Mouse (Mus musculus): ENCODE results near the gene Myo10. TPM values are rescaled to one million over a fixed set of nuclear protein-coding genes. Genes with fewer than 3 reads are reported as not detected.
A peak's percentile ranks its signal among the peaks of the same experiment; 100 is the strongest.

Myo10 gene
- polyA plus RNA-seq, 1 experiment from 2014 or later, result 24.4 TPM

DNA sequence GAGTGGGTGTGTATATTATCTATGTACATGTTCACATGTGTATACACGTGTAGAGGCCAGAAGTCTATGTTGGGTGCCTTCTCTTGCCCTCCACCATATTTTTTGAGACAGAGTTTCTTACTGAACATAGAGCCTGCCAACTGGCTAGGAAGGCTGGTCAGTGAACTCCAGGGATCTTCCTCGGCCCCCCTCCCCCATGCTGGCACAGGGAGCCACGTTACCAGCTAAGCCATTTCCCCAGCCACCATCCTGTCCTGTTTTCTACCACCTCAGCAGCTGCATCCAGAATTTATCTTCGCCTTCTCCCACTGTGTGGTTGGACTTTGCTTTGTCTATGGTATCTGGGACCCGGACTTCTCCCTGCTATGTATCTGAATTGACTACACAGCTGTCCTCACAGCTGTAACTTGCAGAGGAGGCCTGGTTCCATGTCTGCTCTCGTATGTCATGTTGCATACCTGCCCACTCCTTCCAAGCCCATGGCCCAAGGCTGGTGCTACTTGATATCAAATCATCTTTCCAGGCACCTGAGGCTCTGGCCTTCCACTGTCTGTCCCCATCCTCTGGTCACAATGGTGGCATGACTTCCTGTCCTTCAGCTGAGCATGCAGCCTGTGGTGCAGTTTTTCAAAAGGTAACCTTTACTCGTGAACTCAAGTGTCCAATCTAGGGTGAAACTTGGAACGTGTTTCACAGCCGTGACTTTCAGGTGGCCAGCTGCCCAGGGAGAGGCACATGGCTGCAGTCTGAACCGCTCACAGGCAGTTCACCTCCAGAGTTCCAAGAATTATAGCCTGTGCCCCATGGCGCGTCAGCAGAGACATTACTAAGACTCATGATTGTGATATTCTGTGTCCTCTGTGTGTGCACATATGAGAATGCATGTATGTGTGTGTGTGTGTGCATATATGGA lies 18.8 kb downstream of the Myo10 start:
- no peak for ATAC-seq (ENCODE audit: low FRiP score)
- DNase-seq (ENCODE audit: low spot score), result no peak
- Histone ChIP-seq H3K9ac (no peak overlapping the region), H3K4me2 (replicated peaks) (no peak overlapping the region), H3K4me3 (replicated peaks; ENCODE audit: low read length) (no peak overlapping the region), H3K27ac (no peak overlapping the region), H3K4me1 (replicated peaks; ENCODE audit: control insufficient read depth, insufficient read depth, low read length) (no peaks in the 10 kb centered on the region; the same call in 1 of the 2 replicates), H3K27me3 (ENCODE audit: control insufficient read depth, insufficient read depth, low read length) (no peaks in the 10 kb centered on the region), H3K36me3 (replicated peaks; ENCODE audit: control insufficient read depth, insufficient read depth) (no peaks in the 10 kb centered on the region), H3K9me3 (ENCODE audit: control insufficient read depth, low read length) (no peaks in the 10 kb centered on the region)
- whole genome bisulfite sequencing, result 85% methylated on average over 12 of the region's 12 CpGs

DNA sequence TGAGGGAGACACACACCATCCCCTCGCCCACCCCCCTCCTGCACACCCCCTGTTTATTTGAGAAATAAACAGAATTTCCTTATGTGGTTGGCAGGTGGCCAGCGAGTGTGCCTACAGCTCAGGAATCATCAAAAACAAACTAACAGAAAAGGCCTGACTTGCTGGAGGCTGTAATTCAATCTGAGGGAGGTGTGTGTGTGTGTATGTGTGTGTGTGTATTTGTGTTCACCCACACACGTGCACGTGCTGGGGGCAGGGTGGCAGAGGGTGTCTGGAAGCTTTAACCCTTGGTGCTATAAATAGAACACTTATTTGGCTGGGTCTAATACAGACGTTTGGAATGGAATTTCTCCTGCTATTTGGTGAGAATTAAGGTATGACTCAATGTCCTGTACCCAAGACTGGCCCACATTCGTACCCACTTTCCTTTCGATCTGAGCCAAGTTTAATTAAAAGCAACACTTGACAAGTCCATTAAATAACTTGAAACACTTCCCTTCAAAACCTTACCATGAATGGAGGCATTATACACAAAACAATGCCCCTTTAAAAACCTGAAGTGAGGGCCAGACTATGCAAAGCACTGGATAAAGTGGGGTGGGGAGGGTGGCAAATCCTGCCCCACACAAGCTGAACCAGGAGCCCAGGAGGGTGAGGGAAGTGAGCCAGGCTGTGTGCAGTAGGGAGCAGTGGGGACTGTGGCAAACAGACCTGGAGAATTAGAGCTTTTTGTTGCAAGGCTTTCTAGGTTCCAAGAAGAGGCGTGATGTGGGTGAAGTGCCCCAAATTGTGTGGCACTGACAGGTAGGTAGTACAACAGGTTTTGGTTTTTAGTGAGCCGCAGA lies 20.1 kb downstream of the Myo10 start:
- Histone ChIP-seq H3K27me3 (ENCODE audit: control insufficient read depth, insufficient read depth, low read length) (no peaks in the 10 kb centered on the region), H3K4me1 (replicated peaks; ENCODE audit: control insufficient read depth, insufficient read depth, low read length) (no peaks in the 10 kb centered on the region; the same call in 1 of the 2 replicates), H3K27ac (no peak overlapping the region), H3K9me3 (ENCODE audit: control insufficient read depth, low read length) (no peaks in the 10 kb centered on the region), H3K9ac (no peak overlapping the region), H3K36me3 (replicated peaks; ENCODE audit: control insufficient read depth, insufficient read depth) (no peaks in the 10 kb centered on the region), H3K4me3 (replicated peaks; ENCODE audit: low read length) (no peak overlapping the region), H3K4me2 (replicated peaks) (no peak overlapping the region)
- ATAC-seq (ENCODE audit: low FRiP score) (peak; percentile 68; the same call in 1 of the 2 replicates), DNase-seq (ENCODE audit: low spot score) (no peak)
- 46% methylated on average over 9 of the region's 9 CpGs for WGBS

DNA sequence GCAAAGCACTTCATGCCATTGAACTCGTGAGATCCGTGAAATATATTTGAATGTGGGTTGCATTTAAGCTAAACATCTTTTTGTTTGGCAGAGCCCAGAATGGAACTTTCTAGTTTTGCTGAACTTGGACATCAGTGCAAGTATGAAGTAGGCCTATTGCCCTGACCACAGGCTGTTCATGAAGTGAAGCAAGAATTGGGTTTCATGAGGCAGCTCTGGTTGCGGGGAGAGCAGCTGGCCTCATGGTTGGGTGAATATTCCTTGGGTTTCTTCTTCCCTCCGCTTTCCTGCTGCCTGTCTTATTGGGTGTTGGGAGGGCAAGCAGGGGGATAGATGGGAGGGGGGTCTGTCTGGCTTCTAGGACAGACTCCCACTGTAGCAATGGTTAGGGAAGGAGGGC lies 23.5 kb downstream of the Myo10 start:
- ATAC-seq (ENCODE audit: low FRiP score), result no peak
- Histone ChIP-seq H3K27ac (no peak overlapping the region), H3K9ac (no peak overlapping the region), H3K27me3 (ENCODE audit: control insufficient read depth, insufficient read depth, low read length) (no peaks in the 10 kb centered on the region), H3K9me3 (ENCODE audit: control insufficient read depth, low read length) (no peaks in the 10 kb centered on the region), H3K4me1 (replicated peaks; ENCODE audit: control insufficient read depth, insufficient read depth, low read length) (no peaks in the 10 kb centered on the region; the same call in 1 of the 2 replicates), H3K4me2 (replicated peaks) (no peak overlapping the region), H3K4me3 (replicated peaks; ENCODE audit: low read length) (no peak overlapping the region), H3K36me3 (replicated peaks; ENCODE audit: control insufficient read depth, insufficient read depth) (no peaks in the 10 kb centered on the region)
- DNase-seq (ENCODE audit: low spot score), result no peak
- 95% methylated on average over 4 of the region's 4 CpGs for WGBS

DNA sequence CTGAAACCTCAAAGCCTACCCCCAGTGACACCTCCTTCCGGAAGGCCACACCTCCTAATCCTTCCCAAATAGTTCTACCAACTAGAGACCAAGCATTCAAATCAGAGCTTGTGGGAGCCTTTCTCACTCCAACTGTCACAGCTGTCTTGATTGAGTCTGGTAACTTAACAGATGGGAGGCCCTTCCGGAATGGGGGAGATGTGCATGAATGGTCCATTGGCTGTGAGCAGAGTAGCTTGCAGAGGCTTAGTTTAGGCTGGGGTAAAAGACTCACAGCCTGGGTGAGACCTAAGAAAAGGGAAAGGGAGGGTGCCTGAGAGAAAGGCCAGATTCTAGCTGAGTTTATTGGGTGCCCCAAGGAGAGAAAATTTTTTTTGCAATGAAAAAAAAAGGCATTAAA lies 26.0 kb downstream of the Myo10 start:
- H3K4me1 ChIP-seq (replicated peaks; ENCODE audit: control insufficient read depth, insufficient read depth, low read length), result no peaks in the 10 kb centered on the region
- H3K4me3 ChIP-seq (replicated peaks; ENCODE audit: low read length), result no peak overlapping the region
- H3K9ac ChIP-seq, result no peak overlapping the region
- H3K27me3 ChIP-seq (ENCODE audit: control insufficient read depth, insufficient read depth, low read length), result no peaks in the 10 kb centered on the region
- ATAC-seq (ENCODE audit: low FRiP score) (no peak), DNase-seq (ENCODE audit: low spot score) (no peak)
- H3K9me3 ChIP-seq (ENCODE audit: control insufficient read depth, low read length), result no peaks in the 10 kb centered on the region
- WGBS, result 77% methylated on average over 2 of the region's 2 CpGs
- no peak overlapping the region for H3K4me2 ChIP-seq (replicated peaks)
- no peak overlapping the region for H3K27ac ChIP-seq
- H3K36me3 ChIP-seq (replicated peaks; ENCODE audit: control insufficient read depth, insufficient read depth), result no peaks in the 10 kb centered on the region

DNA sequence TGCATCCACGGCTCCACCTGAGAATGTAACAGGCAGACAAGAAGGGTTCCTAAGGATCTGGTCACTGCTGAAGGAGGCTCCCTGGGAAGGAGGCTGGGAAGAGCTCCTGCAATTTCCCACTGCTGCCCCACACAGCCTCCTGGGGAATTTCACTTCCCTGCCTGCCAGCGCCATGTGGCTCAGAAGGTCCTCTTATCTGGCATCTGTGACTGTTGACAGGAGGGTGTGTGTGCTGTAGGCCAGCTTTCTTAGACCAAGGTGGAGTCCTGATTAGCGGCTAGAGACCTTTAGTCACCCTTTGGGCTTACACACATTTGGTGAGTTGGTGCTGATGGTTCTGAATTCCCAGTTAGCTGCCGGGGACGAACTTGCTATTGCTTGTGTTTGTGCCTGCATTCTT lies 28.0 kb downstream of the Myo10 start:
- DNase-seq (ENCODE audit: low spot score), result no peak
- H3K4me2 ChIP-seq (replicated peaks), result no peak overlapping the region

DNA sequence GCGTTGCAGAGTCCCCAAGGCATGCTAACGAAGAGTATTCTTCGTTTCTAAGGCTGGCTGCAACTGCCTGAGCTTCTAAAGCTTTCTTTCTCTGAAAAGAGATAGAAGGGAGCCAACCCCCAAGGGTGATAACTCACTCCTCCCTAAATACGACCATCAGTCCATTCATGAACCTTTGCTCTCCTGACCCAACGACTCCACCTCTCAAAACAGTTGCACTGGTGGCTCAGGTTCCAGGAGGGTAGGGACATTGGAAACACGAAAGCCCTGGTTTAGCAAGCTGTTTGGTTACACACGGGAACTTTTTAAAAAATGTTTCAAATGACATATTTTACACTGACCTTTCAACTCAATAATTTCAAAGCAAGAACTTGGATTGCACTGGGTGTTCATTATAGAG lies 29.5 kb downstream of the Myo10 start:
- H3K36me3 ChIP-seq (replicated peaks; ENCODE audit: control insufficient read depth, insufficient read depth), result no peaks in the 10 kb centered on the region
- WGBS, result 59% methylated on average over 7 of the region's 7 CpGs
- no peaks in the 10 kb centered on the region for H3K4me1 ChIP-seq (replicated peaks; ENCODE audit: control insufficient read depth, insufficient read depth, low read length)
- H3K27me3 ChIP-seq (ENCODE audit: control insufficient read depth, insufficient read depth, low read length), result no peaks in the 10 kb centered on the region
- no peaks in the 10 kb centered on the region for H3K9me3 ChIP-seq (ENCODE audit: control insufficient read depth, low read length)
- no peak overlapping the region for H3K4me3 ChIP-seq (replicated peaks; ENCODE audit: low read length)
- ATAC-seq (ENCODE audit: low FRiP score) (no peak), DNase-seq (ENCODE audit: low spot score) (no peak)
- H3K9ac ChIP-seq, result no peak overlapping the region
- no peak overlapping the region for H3K27ac ChIP-seq
- no peak overlapping the region for H3K4me2 ChIP-seq (replicated peaks)

More for the DNA sequence above, 28.0 kb downstream of the Myo10 start:
- no peak for ATAC-seq (ENCODE audit: low FRiP score)
- H3K27me3 ChIP-seq (ENCODE audit: control insufficient read depth, insufficient read depth, low read length), result no peaks in the 10 kb centered on the region
- no peak overlapping the region for H3K9ac ChIP-seq
- H3K9me3 ChIP-seq (ENCODE audit: control insufficient read depth, low read length), result no peaks in the 10 kb centered on the region
- H3K36me3 ChIP-seq (replicated peaks; ENCODE audit: control insufficient read depth, insufficient read depth), result no peaks in the 10 kb centered on the region
- H3K27ac ChIP-seq, result no peak overlapping the region
- H3K4me1 ChIP-seq (replicated peaks; ENCODE audit: control insufficient read depth, insufficient read depth, low read length), result no peaks in the 10 kb centered on the region
- H3K4me3 ChIP-seq (replicated peaks; ENCODE audit: low read length), result no peak overlapping the region
- WGBS, result 74% methylated on average over 5 of the region's 5 CpGs

DNA sequence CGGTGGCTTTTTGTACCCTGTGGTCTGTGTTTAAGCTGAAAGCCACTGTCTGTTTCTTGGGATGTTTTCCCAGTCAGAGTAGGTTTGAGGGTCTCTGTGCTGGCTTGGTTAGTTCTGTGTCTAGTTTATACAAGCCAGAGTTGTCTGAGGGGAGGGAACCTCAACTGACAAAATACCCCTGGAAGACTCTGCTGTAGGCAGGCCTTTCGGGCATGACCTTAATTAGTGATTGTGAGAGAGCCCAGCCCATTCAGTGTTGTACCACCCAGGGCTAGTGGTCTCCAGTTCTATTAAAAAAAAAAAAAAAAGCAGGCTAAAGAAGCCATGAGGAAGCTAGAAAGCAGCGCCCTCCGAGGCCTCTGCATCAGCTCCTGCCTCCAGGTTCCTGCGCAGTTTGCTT lies 30.0 kb downstream of the Myo10 start:
- H3K9ac ChIP-seq, result no peak overlapping the region
- no peaks in the 10 kb centered on the region for H3K4me1 ChIP-seq (replicated peaks; ENCODE audit: control insufficient read depth, insufficient read depth, low read length)
- no peaks in the 10 kb centered on the region for H3K27me3 ChIP-seq (ENCODE audit: control insufficient read depth, insufficient read depth, low read length)
- WGBS, result 57% methylated on average over 5 of the region's 5 CpGs
- H3K4me2 ChIP-seq (replicated peaks), result no peak overlapping the region
- H3K36me3 ChIP-seq (replicated peaks; ENCODE audit: control insufficient read depth, insufficient read depth), result no peaks in the 10 kb centered on the region
- DNase-seq (ENCODE audit: low spot score), result no peak
- no peak for ATAC-seq (ENCODE audit: low FRiP score)
- no peak overlapping the region for H3K27ac ChIP-seq
- H3K9me3 ChIP-seq (ENCODE audit: control insufficient read depth, low read length), result no peaks in the 10 kb centered on the region
- H3K4me3 ChIP-seq (replicated peaks; ENCODE audit: low read length), result no peak overlapping the region

DNA sequence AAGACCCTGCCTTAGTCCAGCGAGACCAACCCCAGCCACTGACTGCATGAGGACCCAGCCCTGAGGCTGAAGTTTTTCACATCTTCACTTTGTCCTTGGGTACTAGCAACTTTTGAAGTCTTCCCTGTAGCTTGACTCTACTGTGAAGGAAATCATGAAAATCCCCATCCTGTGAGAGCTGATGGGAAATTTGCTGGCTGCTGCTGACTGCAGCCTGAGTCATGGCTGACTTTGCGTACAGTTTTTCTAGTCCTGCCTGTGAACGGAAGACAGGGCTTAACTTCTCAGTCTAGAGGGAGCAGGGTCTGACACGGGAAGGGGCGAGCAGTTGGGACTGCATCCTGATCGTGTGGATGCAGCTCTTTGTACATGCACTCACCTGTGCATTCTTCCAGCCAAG lies 30.6 kb downstream of the Myo10 start:
- ATAC-seq (ENCODE audit: low FRiP score) (no peak), DNase-seq (ENCODE audit: low spot score) (no peak)
- no peak overlapping the region for H3K27ac ChIP-seq
- H3K4me3 ChIP-seq (replicated peaks; ENCODE audit: low read length), result no peak overlapping the region
- H3K4me1 ChIP-seq (replicated peaks; ENCODE audit: control insufficient read depth, insufficient read depth, low read length), result no peaks in the 10 kb centered on the region
- no peaks in the 10 kb centered on the region for H3K9me3 ChIP-seq (ENCODE audit: control insufficient read depth, low read length)
- no peaks in the 10 kb centered on the region for H3K36me3 ChIP-seq (replicated peaks; ENCODE audit: control insufficient read depth, insufficient read depth)
- 81% methylated on average over 6 of the region's 6 CpGs for WGBS
- H3K27me3 ChIP-seq (ENCODE audit: control insufficient read depth, insufficient read depth, low read length), result no peaks in the 10 kb centered on the region
- no peak overlapping the region for H3K4me2 ChIP-seq (replicated peaks)
- no peak overlapping the region for H3K9ac ChIP-seq

DNA sequence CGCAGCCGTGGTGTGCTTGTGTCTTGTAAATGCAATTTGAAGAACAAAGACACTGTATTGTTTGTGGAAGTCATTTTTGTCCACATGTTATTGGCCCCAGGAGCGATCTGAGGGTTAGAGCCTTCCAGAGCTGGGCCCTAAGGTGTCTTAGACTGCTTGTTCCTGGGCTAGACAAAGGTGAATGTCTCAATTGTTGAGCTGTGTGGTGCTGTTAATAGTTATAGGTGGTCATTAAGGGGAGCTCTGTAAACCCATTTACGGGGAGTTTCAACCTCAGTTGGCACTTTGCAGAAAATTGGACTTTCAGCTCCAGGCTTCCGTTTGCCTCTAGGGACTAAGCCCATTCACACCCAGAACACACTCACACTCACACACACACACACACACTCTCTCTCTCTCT lies 31.4 kb downstream of the Myo10 start:
- 76% methylated on average over 5 of the region's 5 CpGs for WGBS
- Histone ChIP-seq H3K27ac (no peak overlapping the region), H3K4me3 (replicated peaks; ENCODE audit: low read length) (no peak overlapping the region), H3K4me2 (replicated peaks) (no peak overlapping the region), H3K4me1 (replicated peaks; ENCODE audit: control insufficient read depth, insufficient read depth, low read length) (no peaks in the 10 kb centered on the region), H3K9ac (no peak overlapping the region), H3K27me3 (ENCODE audit: control insufficient read depth, insufficient read depth, low read length) (no peaks in the 10 kb centered on the region), H3K9me3 (ENCODE audit: control insufficient read depth, low read length) (no peaks in the 10 kb centered on the region), H3K36me3 (replicated peaks; ENCODE audit: control insufficient read depth, insufficient read depth) (no peaks in the 10 kb centered on the region)
- ATAC-seq (ENCODE audit: low FRiP score) (no peak), DNase-seq (ENCODE audit: low spot score) (no peak)
